Mouse (Mus musculus) T-helper 2 cell (primary cell): ENCODE measurements around the gene Terb2.
"Not testable (repeated sequence)": the region's sequence is repeated elsewhere in the genome, so short reads cannot be mapped to it uniquely, and the experiment has no call there.

ENCODE experiments used
- in situ Hi-C: fragments of 300-600 bp; cut with MboI, MseI; formaldehyde crosslinking; loops from one replicate; pipeline ENCODE4 v1.15.1; 2025; ENCODE audit warnings: high pct_unique_total_duplicates

Terb2 gene

DNA sequence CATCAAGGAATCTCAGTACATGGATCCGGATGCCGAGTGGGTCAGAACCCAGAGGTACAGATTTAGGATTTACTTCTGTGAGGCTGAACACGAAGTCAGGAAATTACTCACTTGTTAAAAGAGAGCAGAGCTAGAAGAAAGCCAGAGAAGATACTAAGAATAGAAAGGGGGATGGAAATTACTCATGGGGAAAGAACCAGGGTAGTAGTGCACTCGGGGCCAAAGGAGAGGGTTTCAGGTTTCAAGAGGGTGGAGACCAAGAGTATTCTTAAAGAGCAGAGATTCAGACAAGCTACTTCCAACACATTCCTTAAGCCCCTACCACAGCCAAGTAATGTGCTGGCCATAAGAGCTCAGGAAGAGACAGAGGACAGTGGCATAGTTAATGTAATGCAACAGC, 24.5 kb upstream of the Terb2 start:
- in situ Hi-C loops, result no loop called here

DNA sequence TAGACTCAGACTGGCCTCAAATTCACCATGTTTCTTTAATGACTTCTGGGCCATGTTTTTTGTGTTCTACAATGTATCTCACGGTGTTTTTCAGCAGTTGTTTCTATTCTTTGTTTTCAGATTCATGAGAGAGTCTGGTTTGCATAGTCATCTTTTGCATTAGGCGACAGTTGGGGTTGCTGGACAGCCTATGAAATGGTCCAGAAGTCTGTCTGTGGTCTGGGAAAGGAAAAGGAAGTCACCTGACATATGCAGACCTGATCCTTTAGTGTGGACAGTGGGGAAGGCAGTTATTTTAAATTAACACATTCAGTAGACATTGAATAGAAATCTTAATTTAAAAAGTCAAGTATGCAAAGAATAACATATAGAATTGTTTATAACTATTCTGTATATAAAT, 23.5 kb upstream of the Terb2 start:
- in situ Hi-C loops, result no loop called here

DNA sequence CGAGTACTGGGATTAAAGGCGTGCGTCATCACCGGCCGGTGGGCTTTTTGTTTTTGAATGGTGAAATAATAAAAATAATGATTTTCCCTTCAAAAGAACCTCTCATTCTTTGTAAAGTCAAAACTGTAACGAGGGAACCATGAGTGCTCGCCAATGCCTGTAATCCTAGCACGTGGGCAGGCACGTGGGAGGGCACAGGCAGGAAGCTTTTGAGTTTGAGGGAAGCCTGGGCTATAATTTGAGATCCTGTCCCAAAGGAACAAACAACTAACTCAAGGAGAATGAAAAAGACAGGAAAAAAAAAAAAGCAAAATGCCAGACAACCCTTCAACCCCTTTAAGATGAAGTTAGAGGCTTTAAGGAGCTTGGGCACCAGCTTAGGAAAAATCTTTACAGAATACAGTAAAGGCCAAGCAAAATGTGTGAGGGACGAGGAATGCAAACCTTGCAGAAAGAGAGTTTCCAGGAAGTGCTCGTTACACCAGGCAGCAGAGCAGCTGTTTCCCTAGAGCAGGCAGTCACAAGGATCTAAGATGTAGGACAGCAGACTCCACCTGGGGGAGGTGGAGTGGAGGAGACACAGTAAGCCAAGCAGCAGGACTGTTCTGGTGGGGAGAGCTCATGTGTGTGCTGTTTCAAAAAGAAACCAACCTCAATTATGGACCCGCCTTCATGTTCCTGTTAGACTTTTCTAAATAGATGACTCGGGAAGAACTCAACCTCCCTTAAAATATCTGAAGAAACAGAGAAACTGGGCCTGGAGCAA, 22.5 kb upstream of the Terb2 start:
- in situ Hi-C loops, result no loop called here

DNA sequence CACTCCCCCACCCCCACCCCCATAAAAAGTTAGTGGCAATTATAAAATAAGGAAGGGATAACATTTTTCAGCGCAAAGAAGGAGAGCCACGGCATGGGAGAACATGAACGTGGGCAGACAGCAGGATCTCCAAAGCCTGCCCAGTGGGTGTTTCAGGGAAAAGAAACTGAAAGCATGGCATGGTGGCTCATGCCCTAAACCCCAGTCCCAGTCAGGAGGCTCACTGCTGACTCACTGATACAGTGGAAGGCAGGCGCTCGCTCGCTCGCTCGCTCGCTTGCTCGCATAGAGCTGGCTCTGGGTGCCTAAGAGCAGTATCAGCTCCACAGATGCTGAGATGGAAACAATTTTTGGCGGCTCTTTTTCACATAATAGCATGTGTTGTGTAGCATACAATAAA, 21.8 kb upstream of the Terb2 start:
- in situ Hi-C loops, result no loop called here

DNA sequence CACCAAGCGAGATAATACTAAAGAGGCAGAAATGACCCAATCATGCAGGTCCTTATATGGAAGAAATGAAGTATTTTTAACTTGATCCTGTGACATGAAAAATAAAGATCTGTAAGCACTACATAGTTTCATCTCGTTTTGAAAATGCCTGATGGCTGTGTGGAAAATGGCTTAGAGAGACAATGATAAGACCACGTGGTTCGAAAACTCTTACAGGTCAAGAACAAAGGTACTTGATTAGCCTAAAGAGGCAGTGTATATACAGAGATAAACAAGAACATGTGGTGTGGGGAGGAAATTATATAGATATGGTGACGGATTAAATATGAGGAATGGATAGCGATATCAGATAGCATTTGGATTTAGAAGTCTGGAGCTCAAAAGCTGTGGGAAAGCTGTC, 14.8 kb upstream of the Terb2 start:
- in situ Hi-C loops, result loop anchor here (5.0 kb wide), 1 partner anchor 76 kb away; no protein-coding TSS in a partner anchor

DNA sequence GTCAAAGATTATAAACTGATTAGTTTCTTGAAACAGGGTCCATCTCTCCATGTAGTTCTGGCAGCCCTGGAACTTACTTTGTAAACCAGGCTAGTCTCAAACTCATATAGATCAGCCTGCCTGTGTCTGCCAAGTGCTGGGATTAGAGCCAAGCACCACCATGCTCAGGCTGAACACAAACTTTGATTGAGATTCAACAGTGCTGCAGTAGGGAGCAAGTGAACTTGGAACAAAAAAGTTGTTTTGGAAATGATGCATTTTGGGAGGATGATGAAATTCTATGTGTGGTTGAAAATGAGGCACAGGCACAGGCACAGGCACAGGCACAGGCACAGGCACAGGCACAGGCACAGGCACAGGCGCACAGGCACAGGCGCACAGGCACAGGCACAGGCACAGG, 13.9 kb upstream of the Terb2 start:
- in situ Hi-C loops, result loop anchor here (5.0 kb wide), 1 partner anchor 75 kb away; no protein-coding TSS in a partner anchor

DNA sequence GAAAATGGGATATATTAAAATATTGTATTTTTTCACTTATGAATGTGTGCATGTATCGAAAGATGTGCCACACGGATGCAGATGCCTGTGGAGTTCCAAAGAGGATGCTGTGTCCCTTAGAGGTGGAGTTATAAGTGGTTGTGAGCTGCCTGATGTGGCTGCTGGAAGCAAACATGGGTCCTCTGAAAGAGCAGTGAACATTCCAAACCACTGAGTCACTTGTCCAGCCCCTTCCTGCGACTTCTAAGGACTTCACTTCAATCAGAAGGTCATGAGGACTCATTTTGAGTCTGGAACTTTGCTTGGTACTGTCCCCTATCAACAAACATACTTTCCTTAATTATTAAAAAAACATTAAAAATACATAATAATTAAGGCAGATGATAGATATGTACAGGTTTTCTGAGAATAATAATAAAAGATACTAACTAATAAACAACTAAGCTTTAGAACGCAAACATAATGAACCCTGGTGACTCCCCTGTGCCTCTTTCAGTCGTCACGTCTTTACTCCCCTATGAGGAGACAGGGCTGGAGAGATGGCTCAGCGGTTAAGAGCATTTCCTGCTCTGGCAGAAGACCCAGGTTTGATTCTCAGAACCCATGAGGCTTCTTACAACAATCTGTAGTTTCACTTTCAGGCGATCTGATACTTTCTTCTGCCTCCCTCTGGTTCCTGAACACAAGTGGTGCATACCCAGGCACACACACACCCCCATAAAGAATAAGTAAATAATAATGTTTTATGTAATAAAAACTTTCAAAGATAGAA, 5.8 kb upstream of the Terb2 start:
- in situ Hi-C loops, result no loop called here

DNA sequence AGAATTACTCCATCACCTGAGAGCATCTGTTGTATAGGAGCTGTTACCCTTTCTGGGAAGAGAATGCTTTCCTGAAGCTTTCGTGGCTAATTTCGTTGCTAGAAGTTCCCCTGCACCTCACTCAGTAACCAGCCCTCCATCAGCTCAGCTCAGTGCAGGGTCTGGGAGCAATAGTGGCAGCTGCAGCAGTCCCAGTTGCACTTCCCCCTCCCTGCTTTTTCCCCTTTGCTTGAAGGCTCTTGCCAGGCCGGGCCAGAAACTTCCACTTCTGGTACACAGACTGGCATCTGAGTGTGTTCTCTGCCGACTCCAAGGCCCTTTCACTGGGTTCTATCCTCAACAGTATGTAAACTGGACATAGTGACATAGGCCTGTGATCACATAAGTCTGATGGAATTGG, 986 bp upstream of the Terb2 start:
- in situ Hi-C loops, result no loop called here

DNA sequence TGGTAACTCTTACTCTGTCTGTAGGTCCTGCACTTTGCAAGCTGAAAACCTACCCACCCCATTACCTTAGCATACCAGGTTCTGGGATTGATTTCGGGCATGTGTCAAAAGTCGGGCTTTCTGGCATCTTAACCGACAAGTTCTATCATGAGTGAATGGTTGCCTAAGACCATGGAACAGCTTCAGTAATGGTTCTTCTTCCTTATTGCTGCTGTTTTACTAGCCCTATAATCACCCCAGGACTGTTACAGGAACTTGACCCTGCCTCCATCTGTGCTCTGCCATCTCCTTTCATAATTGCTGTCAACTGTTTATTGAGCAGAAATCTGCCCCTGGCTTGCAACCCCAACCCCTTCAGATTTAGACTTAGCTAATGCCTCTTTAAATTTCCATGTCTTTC, 679 bp downstream of the Terb2 start:
- in situ Hi-C loops, result no loop called here

DNA sequence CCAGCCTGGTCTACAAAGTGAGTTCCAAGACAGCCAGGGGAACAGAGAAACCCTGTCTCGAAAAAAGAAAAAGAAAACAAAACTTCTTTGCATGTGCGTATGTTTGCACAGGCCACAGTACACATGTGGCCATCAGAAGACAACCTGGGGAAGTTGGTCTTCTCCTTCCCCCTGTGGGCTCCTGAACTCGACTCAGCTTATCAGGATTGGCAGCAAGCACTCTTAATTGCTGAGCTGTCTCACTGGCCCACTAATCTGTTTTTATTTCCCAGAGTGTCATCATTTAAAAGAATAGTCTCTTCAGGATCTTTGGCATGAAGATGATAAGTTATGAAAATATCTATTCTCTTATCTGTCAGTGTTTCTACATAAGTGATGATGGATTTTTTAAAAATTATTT, 5.8 kb downstream of the Terb2 start:
- in situ Hi-C loops, result no loop called here

DNA sequence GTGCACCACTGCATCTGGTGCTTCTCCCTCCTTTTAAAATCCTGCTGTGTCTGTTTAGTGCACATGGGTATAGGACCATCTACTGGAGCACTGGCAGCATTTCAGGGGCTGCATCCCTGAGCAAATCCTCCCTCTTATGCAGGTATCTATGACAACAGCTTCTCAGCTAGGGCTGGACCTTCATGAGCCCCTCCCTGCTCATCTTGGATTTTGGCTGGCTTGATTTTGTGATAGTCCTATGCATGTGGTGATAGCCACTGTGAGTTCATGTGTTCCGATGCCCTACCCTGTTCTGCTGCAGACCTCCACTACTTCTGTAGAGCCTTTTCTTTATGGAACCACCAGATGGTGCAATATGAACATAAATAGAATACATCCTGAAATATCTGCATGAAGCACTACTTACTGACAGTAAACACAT, 8.4 kb downstream of the Terb2 start:
- in situ Hi-C loops, result no loop called here

DNA sequence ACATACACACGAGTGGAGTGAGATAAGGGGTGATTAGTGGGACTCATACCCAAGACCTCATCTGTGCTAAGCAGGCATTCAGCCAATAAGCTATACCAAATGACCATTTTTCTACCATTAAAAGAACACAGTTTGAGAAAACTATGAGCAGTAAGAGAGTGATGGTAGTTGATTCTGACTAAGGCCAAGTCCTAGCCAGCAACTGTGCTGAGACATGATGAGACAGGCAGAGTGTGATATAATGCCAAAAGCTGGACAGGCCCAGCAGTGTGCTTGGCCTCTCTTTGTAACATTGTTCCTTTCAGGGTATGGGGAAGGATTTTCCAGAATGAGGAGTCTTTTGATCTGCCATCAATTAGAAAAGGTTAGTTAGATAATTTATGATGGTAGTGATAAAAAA, 15.4 kb downstream of the Terb2 start:
- in situ Hi-C loops, result no loop called here

DNA sequence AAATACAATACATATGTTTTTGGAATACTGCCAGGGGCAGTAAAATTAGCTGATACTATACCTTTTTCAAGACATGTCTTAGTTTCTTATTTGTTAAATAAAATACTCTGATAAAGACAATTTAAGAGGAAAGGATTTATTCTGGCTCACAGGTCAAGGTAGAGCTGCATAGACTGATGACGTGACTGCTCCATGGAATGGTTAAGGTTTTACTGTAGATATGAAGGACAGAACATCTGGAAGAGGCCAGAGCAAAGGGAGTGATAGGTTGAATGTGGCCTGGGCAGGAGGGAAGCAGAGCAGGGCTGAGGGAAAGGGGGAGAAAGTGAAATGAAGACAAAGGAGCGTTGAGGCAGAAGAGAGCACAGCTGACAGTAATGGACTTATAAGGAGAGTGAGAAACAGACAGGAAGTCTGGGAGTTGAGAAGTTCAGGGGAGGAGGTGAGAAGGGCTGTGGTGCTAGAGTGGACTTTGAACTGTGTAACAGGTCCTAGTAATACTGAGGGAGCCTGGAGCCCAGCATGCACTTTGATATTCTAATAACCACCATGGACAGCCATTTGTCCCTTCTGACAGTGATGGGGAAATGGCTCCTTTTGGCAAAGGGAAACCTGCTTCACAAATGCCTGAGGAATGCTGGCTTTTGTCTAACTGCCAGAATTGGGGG, 20.5 kb downstream of the Terb2 start:
- in situ Hi-C loops, result no loop called here

DNA sequence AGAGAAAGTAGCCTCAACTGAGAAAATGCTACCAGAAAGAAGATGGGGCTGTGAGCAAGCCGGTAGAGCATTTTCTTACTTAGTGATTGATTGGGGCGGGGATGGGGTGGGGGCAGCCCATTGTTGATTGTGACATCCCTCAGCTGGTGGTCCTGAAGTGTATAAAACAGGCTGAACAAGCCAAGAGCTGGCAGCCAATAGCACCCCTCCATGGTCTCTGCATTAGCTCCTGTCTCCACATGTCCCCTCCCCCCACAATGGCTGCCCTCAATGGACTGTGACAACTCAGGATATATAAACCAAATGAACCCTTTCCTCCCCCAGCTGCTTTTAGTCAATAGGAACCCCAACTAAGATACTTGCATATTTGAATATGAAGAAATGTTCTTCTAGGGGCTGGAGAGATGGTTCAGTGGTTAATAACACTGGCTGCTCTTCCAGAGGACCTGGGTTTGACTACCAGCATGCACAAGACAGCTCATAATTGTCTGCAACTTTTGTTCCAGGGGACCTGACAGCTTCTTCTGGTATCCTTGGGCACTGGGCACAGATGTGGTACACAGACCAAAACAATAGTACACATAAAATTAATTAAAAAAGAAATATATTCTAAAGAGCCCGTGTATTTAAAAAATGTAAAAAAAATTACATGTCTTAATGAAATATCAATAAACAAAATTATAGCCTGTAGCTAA, 24.6 kb downstream of the Terb2 start:
- in situ Hi-C loops, result no loop called here

DNA sequence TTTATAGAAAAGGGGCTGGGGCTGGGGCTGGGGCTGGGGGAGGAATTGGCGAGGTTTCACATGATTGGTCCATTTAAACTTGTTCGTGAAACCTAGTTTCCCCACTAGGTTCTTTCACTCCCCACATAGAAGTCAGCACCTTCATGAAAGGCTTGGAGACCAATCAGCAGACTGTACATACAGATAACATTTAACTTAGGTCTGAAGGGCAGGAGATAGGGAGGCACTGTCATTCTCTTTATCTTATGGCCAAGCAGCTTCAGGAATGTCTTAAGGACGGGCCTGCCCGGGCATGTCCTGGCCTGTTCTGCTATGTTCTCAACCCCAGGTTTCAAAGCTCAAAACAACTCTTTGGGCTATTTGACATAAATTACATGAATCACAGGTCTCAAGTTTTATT, 31.0 kb downstream of the Terb2 start:
- in situ Hi-C loops, result not testable (repeated sequence)

DNA sequence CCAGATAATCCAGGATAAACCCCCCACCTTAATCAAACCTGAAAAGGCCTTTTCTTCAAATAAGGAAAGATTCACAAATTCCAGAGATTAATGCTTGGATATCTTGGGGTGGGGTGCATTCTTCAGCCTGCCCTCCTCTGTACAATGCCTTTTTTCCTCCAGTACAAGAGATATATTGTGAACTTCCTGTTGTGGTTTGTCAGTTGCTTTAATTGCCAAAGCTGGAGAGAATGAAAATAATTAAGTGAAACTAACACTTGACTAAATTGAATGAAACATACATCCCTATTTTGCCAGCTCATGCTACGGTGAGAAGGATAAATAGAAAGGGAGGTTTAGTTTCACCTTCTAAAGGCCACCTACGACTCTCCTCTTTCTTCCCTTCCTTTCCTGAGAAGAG, 32.2 kb downstream of the Terb2 start:
- in situ Hi-C loops, result no loop called here

DNA sequence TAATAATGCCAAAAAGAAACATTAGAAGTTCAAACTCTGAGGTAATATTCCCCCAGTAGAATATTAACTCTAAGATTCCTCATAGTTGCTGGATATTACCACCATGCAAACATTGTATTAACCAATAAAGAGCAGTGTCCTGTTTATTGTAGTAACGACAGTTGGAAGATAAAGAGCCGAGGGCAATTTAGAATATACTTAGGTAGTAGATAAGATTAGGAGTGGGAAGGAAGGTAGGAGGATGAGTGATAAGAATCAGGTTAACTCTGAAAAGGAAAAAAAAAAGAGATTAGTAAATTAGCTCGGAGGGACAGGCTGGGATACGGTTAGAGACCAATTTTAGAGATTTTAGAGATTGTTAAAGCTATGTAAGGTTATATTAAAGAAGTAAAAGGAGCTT, 35.3 kb downstream of the Terb2 start:
- in situ Hi-C loops, result no loop called here

DNA sequence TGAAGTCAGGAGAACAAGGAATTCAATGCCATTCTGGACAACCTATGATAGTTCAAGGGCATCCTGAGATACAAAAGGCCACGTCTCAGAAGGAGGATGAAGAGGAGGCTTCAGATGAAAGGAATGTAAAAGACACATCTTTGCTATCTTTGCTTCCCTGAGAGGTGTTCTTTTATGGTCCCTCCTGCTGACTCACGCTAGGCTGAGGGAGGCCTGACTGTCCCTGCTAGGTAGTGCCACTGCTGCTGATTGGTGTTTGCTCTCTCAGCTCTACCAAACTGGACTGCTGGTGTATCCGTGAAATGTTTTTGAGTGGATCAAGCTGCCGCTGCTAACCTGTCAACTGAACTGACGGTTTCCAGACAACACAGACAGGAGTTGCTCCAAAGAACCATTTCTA, 35.7 kb downstream of the Terb2 start:
- in situ Hi-C loops, result no loop called here

DNA sequence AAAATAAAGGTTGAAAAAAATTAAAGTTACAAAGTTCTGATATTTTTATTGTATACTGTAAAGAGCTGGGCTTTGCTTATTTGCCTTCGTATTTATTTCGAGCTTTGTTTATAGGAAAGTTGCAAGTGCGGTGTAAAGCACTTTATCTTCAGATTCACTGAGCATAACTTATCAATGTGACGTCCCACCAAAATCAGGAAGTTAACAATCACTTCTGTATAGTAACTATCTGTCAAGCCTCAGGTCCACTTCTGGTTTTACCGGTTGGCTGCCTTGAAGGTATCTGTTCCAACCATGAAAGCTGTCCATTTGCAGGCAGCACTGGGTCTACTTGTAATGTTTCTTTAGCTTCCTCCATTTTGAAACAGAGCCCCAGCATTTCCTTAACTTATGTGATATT, 36.2 kb downstream of the Terb2 start:
- in situ Hi-C loops, result no loop called here

DNA sequence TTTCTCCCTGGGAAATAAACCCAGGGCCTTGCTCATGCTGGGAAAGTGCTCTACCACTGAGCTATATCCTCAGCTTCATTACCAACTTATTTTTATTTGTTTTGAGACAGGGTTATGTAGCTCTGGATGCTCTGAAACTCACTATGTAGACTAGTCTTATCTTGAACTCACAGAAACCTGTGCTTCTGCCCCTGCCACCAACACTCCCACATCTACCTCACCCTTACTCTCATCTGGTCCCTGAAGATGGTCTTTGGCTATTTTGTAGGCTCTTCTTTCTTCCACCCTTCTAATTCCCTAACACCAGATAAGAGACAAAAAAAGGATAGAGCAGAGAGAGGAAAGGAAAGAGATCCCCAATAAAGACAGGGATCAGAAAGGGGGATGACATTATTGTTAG, 37.6 kb downstream of the Terb2 start:
- in situ Hi-C loops, result no loop called here

DNA sequence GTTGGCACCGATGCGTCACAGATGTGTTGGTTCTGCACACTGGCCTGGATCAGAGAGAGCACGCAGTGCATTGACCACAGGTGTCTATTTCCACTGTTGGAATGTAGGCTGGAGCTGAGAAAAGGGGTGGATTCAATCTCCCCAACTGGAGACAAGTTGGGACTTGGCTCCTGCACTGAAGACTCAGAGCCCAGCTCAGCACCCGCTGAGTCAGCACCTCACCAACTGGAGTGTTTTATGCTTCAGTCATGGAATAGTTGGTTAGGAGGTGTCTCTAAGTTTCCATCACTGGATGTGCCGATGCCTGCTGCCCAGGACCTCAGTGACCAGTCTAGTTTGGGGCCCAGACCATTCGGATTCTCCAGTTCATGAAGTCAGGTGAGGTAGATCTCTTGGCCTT, 44.3 kb downstream of the Terb2 start:
- in situ Hi-C loops, result loop anchor here (10.0 kb wide), 1 partner anchor 166 kb away; no protein-coding TSS in a partner anchor

DNA sequence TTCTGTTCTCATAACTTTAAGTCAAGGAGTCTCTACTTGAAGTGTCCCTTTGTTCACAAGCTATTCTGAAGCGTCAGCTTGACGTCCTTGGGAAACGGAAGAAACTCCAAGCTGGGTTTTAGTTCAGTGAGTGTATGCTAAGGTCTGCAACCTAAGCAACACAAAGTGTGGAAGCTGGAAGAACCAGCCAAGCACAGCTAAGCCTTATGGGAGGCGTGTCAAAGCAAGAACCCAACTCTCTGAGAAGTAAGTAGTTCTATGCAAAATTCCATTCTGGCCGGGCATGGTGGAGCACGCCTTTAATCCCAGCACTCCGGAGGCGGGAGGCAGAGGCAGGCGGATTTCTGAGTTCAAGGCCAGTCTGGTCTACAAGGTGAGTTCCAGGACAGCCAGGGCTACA, 45.5 kb downstream of the Terb2 start:
- in situ Hi-C loops, result loop anchor here (10.0 kb wide), 1 partner anchor 167 kb away; no protein-coding TSS in a partner anchor
